Mouse (Mus musculus): ENCODE measurements at regions not wholly inside any gene's neighbourhood (a gene's known extent, or its start where the extent isn't known, plus 50 kb on each side); places are given as distances from the start of the nearest gene placed in this dataset.

- DNase-seq (peak; percentile 21), ATAC-seq (no peak)
- 51% methylated on average over 4 of the region's 4 CpGs for WGBS
- TF ChIP-seq CTCF (IDR thresholded peaks at IDR 0.05; ENCODE audit: low read depth) = no peak
- Histone ChIP-seq H3K4me1 (ENCODE audit: insufficient read depth) (no peaks in the 10 kb centered on the region), H3K9ac (no peak overlapping the region), H3K4me2 (ENCODE audit: low read depth) (no peak overlapping the region), H3K4me3 (ENCODE audit: low read depth, low read length) (no peak overlapping the region), H3K27ac (ENCODE audit: low read depth, low read length) (no peak overlapping the region), H3K27me3 (ENCODE audit: insufficient read depth, low read length) (no peaks in the 10 kb centered on the region), H3K36me3 (ENCODE audit: insufficient read depth) (no peaks in the 10 kb centered on the region), H3K9me3 (ENCODE audit: low read length) (no peaks in the 10 kb centered on the region)
These were observed 481.4 kb upstream of the Intu start for GRCm38 (mm10) chr3:40049721-40050120.

GRCm38 (mm10) chr3:40058281-40058680 is 472.8 kb upstream of the Intu start:
- DNase-seq = no peak
- no peak for ATAC-seq
- Histone ChIP-seq H3K4me2 (ENCODE audit: low read depth) (no peak overlapping the region), H3K9ac (no peak overlapping the region), H3K4me3 (ENCODE audit: low read depth, low read length) (no peak overlapping the region), H3K36me3 (ENCODE audit: insufficient read depth) (no peaks in the 10 kb centered on the region), H3K27me3 (ENCODE audit: insufficient read depth, low read length) (no peaks in the 10 kb centered on the region), H3K4me1 (ENCODE audit: insufficient read depth) (0 out of 2 replicates have a peak, but pooled peaks cover 5% of the 10 kb centered on the region), H3K9me3 (ENCODE audit: low read length) (no peaks in the 10 kb centered on the region), H3K27ac (ENCODE audit: low read depth, low read length) (no peak overlapping the region)
- TF ChIP-seq CTCF (IDR thresholded peaks at IDR 0.05; ENCODE audit: low read depth) = no peak
- 75% methylated on average over 5 of the region's 5 CpGs for WGBS

DNA sequence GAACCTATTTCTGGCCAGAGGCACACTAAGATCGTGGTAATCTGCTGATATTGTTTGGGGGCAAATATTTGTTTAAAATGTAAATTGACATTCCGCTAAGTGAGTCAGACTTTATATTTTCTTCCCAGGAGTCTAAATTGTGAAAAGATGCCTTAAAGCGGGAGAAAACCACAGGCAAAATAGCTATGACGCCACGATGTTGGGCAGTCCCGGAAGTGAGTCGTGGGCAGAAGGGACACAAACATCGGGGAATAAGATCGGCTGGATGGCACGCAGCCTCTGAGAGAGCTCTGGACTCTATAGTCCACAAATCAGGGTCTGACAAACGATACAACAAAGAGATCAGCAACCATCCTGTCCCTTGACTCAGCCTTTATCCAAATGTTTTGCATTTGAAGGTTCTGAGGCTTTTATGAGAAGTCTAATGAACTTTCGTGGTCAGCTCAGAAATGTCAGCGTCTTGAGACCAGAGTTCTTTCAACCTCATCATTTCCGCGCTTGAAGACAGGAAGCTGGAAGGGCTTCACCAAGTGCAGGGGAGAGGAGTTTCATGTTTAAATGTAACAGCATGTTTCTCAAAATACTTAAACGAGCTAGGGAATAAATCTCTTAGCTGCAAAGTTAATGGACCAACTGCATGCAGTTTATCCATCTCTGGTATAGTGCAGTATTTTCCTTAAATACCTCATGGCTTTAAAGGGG is 472.2 kb upstream of the Intu start:
- H3K27me3 ChIP-seq (ENCODE audit: insufficient read depth, low read length) = no peaks in the 10 kb centered on the region
- H3K27ac ChIP-seq (ENCODE audit: low read depth, low read length) = no peak overlapping the region
- H3K4me3 ChIP-seq (ENCODE audit: low read depth, low read length) = no peak overlapping the region
- no peaks in the 10 kb centered on the region for H3K36me3 ChIP-seq (ENCODE audit: insufficient read depth)
- H3K9me3 ChIP-seq (ENCODE audit: low read length) = no peaks in the 10 kb centered on the region
- no peak for TF ChIP-seq CTCF (IDR thresholded peaks at IDR 0.05; ENCODE audit: low read depth)
- H3K4me2 ChIP-seq (ENCODE audit: low read depth) = no peak overlapping the region
- no peak for DNase-seq
- H3K9ac ChIP-seq = no peak overlapping the region
- 76% methylated on average over 16 of the region's 16 CpGs for WGBS
- no peak for ATAC-seq
- H3K4me1 ChIP-seq (ENCODE audit: insufficient read depth) = 0 out of 2 replicates have a peak, but pooled peaks cover 5% of the 10 kb centered on the region

DNA sequence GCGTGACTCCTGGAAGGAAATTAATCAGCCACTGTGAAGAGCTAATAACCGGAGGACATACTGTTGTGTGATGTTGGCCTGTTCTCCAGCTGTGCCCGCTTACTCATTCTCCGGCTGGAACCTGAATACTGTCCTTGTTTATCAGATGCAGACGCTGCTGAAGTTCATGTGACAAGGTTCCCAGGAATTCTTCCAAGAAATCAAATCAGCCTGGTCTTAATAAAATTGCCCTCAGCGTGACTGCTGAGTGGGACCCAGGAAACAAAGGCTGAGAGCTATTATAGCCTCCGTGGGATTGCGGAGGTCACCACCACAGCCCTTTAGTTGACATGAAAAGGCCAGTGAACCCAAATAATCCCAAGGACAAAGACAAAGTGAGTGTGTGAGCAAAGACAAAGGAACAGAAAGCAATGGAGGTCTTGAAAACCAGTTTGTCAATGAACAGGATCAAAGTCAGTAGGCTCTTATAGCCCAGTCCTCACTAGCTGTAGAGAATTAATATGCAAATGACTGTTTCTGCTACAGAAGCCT is 460.9 kb upstream of the Intu start:
- Histone ChIP-seq H3K4me1 (ENCODE audit: insufficient read depth) (no peaks in the 10 kb centered on the region), H3K9ac (no peak overlapping the region), H3K4me2 (ENCODE audit: low read depth) (no peak overlapping the region), H3K27ac (ENCODE audit: low read depth, low read length) (no peak overlapping the region), H3K4me3 (ENCODE audit: low read depth, low read length) (no peak overlapping the region), H3K27me3 (ENCODE audit: insufficient read depth, low read length) (no peaks in the 10 kb centered on the region), H3K36me3 (ENCODE audit: insufficient read depth) (no peaks in the 10 kb centered on the region), H3K9me3 (ENCODE audit: low read length) (no peaks in the 10 kb centered on the region)
- WGBS = 10% methylated on average over 8 of the region's 8 CpGs
- DNase-seq (peak; percentile 32), ATAC-seq (peak; percentile 90)
- no peak for TF ChIP-seq CTCF (IDR thresholded peaks at IDR 0.05; ENCODE audit: low read depth)

DNA sequence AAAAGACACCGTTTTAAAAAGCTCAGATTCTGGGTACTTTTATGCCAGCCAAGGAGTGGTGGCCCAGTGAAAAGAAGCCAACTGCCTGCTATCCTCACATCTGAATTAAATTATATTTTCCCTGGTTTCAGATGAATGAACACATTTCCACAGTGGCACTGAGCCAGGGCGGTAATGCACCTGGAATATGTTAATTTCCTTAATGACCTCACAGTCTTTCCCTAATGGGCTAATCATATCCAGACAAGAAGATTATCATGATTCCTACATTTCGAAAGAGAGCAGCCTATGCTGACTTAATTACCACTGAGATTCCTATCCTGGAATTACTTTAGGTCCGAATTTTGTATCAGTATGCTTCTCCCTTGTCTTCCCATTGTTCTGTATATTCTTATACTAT is 454.3 kb upstream of the Intu start:
- no peaks in the 10 kb centered on the region for H3K9me3 ChIP-seq (ENCODE audit: low read length)
- no peak overlapping the region for H3K4me2 ChIP-seq (ENCODE audit: low read depth)
- H3K4me1 ChIP-seq (ENCODE audit: insufficient read depth) = no peaks in the 10 kb centered on the region
- H3K27ac ChIP-seq (ENCODE audit: low read depth, low read length) = no peak overlapping the region
- no peaks in the 10 kb centered on the region for H3K27me3 ChIP-seq (ENCODE audit: insufficient read depth, low read length)
- ATAC-seq = no peak
- H3K4me3 ChIP-seq (ENCODE audit: low read depth, low read length) = no peak overlapping the region
- TF ChIP-seq CTCF (IDR thresholded peaks at IDR 0.05; ENCODE audit: low read depth) = no peak
- no peak overlapping the region for H3K9ac ChIP-seq
- 25% methylated on average over 4 of the region's 4 CpGs for WGBS
- H3K36me3 ChIP-seq (ENCODE audit: insufficient read depth) = no peaks in the 10 kb centered on the region
- DNase-seq = no peak

- no peak overlapping the region for H3K4me3 ChIP-seq (ENCODE audit: low read depth, low read length)
- 66% methylated on average over 2 of the region's 2 CpGs for WGBS
These were observed 446.0 kb upstream of the Intu start for GRCm38 (mm10) chr3:40085116-40085515.

DNA sequence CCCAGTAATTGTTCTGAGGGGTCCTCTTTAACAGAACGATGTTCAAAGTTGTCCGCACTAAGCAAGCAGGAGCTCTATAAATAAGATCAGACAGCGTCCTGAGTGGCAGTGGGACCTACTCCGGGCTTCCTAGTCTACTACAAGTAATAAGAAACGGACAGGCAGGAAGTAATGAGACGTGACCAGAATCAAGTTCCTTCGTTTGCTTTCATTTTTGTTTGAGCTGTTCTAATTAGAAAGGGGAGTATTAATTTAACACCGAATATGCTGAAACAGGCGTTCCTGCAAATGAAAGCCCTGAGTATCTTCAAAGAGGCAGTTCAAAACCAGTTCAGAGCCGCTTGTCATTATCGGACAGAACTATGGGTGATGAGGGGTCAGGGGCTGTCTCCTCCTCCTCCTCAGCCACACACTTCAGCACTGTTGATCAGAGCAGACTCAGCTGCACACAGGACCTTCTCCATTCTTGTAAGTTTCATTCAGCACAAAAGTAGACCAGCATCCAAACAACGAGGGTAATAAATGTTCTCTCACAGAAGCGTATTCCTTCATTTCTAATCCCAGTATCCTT is 439.2 kb upstream of the Intu start:
- peaks cover 18% of the 10 kb centered on the region; the same call in 1 of the 2 replicates for H3K4me1 ChIP-seq (ENCODE audit: insufficient read depth)
- no peak for TF ChIP-seq CTCF (IDR thresholded peaks at IDR 0.05; ENCODE audit: low read depth)
- 32% methylated on average over 13 of the region's 13 CpGs for WGBS
- no peaks in the 10 kb centered on the region for H3K27me3 ChIP-seq (ENCODE audit: insufficient read depth, low read length)
- H3K9me3 ChIP-seq (ENCODE audit: low read length) = no peaks in the 10 kb centered on the region
- no peak overlapping the region for H3K9ac ChIP-seq
- no peak overlapping the region for H3K4me2 ChIP-seq (ENCODE audit: low read depth)
- H3K27ac ChIP-seq (ENCODE audit: low read depth, low read length) = no peak overlapping the region
- DNase-seq (no peak), ATAC-seq (no peak)
- H3K36me3 ChIP-seq (ENCODE audit: insufficient read depth) = no peaks in the 10 kb centered on the region
- no peak overlapping the region for H3K4me3 ChIP-seq (ENCODE audit: low read depth, low read length)

More at GRCm38 (mm10) chr3:40085116-40085515, 446.0 kb upstream of the Intu start:
- no peaks in the 10 kb centered on the region for H3K27me3 ChIP-seq (ENCODE audit: insufficient read depth, low read length)
- no peak overlapping the region for H3K27ac ChIP-seq (ENCODE audit: low read depth, low read length)
- no peak for TF ChIP-seq CTCF (IDR thresholded peaks at IDR 0.05; ENCODE audit: low read depth)
- no peak for ATAC-seq
- H3K9me3 ChIP-seq (ENCODE audit: low read length) = no peaks in the 10 kb centered on the region
- no peaks in the 10 kb centered on the region for H3K4me1 ChIP-seq (ENCODE audit: insufficient read depth)
- no peak for DNase-seq
- no peak overlapping the region for H3K4me2 ChIP-seq (ENCODE audit: low read depth)
- H3K36me3 ChIP-seq (ENCODE audit: insufficient read depth) = no peaks in the 10 kb centered on the region
- H3K9ac ChIP-seq = no peak overlapping the region

Data from forebrain, postnatal 0 days (tissue).